Mouse (Mus musculus) urinary bladder, postnatal 14 days (tissue): ENCODE measurements at regions not wholly inside any gene's neighbourhood (a gene's known extent, or its start where the extent isn't known, plus 50 kb on each side); places are given as distances from the start of the nearest gene placed in this dataset.
"Not testable (repeated sequence)": the region's sequence is repeated elsewhere in the genome, so short reads cannot be mapped to it uniquely, and the experiment has no call there.

Source experiments
- DNase-seq: peaks from one replicate; pipeline ENCODE4 v3.0.0; 2021; ENCODE audit warnings: low spot score

DNA sequence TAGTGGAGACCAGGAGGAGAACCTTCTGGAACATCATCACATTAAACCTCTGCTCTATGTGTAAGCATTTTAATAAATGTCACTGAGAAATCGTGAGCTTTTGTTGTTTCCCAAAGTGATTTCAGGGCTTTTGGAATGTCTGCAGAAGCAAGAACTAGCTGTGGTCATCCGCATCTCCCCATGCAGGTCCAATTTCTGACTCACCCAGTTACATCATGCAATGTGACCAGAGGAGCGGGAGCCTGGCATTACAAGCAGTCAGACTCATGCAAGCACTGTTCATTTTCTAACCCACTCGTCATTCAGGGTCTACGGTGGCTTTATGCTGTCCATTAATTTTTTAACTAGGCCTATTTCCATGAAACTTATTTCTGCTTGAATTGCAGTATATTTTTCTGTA is 151.2 kb upstream of the Supt20 start:
- DNase-seq: peak; percentile 36

DNA sequence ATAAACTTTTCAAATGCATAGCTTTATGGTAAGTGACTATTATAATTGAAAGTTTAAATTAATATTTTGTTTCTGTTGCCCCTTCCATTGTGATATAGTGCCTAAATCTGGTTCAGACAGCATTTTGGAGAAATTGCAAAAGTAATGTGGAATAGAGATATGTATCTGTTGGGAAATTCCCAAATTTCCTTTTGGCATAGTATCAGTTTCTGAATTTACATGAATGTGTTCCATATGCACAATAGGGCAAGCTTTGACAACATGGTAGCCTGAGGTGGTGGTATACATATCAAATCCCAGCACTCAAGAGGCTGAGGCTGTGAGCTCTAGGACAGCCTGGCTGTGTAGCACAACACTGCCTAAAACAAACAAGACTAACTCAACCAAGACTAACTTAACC is 147.2 kb upstream of the Supt20 start:
- DNase-seq: no peak

DNA sequence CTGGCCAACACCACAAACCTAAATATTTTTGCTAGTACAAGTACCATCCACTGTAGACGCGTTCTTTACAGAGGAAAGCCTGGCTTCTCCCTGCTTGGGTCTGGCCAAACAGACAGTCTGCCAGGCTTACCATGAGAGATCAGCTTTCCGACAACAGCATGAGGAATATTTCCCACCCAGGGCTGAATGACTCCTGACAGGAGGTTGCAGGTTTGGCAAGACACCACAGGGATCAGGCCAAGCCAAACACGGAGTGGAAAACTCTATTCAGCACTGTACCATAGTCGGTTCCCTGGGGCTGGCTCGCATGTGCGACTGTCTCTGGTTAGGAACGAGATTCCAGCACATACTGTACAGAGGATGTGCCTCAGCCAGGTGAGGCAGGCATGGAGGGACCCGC is 140.7 kb upstream of the Supt20 start:
- DNase-seq: peak; percentile 47

DNA sequence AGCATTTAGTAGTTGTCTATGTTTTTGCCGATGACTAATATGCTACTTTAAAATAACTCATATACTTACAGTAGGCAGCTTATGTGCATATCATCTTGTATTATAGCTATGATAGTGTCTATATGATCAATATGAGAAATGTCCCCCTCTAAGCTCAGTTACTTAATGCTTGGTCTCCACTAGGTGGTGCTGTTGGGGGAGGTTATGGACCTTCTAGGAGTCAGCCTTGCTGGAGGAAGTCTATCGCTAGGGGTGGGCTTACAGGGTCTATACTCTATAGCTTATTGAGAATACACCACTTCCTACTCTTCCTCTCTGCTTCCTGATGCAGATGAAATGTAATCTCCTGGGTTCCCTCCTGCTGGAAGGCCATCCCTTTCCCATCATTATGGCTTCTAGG is 136.7 kb upstream of the Supt20 start:
- DNase-seq: no peak

DNA sequence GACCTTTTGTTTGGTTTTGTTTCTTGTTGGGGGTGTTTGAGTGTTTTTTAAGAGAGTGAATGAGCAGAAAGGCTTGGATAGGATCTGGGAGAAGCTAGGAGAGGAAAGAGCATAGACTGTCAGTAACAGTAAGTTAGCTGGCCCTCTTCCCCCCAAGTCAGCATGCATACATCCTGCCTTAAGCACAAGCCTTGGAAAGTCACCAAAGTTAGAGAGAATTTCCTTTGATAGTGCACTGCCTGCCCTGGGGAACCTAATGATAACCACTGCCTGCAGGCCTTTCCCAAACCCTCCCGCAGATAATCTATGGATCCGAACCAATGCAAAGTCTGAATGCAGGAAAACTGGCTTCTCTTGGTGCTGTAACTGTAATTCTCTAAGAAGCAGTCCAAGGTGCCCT is 133.6 kb upstream of the Supt20 start:
- no peak for DNase-seq

DNA sequence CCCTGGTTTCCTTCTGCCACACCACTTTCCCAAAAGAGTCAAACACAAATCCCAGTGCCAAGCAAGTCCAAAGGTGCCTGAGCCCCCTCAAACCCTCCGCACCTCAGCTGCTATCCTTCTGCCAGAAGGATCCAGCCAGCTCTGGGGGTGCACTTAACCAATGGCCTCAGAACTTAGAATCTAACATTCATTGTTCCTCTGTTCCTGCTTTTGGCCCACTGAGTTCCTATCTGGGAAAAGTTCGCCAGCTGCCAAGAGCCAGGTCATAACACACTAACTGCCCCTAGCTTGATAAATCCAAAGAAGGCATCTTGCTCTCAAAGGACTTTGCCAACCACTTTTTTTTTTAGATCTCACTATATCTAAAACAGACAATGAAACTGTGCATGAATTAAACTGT is 133.1 kb upstream of the Supt20 start:
- no peak for DNase-seq

DNA sequence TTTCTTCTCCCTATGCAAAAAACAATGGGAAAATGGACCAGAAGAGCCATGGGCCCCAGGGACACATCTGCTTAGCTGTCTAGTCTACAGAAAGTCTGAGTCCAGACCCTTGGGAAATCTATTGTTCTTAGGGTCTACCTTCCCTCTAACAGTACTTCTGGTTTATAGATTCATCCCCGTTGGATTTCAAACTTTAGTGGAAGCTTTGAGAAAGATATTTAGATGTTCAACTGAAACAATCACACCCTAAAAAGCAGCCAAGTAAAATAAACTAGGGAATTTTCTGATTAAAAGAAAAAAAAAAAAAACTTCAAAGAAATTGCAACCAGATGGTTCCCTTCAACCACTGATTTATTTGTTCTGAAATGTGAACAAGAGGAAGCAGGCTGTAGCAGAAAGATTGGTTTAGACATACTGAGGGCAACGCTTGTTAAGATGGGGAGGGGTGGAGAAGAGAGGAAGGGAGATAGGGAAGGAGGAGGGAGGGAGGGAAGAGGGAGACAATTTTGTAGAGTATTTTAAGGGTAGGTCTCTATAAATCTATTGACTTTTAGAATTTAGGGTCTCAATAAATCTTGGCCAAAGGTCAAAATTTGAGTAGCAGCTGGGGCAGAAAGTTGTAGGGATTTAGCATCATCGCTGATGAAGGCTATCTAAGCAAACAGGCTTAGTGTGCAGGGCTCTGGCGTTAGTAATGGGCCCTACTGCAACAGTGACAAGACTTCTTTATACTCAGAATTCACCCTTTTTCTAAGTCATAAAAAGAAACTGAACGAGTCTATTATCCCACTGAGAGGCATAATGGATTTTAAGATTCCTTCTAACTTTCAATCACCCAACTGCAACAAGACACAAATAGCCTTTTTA is 132.3 kb upstream of the Supt20 start:
- no peak for DNase-seq

DNA sequence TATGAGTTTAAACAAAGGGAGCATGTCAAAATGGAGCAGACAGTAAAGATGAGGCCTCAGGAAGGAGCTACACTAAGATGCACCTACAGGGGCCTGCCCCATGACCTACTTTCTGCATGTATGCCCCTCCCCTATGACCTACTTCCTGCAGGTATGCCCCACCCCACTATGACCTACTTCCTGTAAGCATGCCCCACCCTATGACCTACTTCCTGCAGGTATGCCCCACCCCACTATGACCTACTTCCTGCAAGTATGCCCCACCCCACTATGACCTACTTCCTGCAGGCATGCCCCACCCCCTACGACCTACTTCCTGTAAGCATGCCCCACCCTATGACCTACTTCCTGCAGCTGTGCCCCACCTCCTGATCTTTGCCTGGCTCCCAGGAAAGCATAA is 125.3 kb upstream of the Supt20 start:
- no peak for DNase-seq

DNA sequence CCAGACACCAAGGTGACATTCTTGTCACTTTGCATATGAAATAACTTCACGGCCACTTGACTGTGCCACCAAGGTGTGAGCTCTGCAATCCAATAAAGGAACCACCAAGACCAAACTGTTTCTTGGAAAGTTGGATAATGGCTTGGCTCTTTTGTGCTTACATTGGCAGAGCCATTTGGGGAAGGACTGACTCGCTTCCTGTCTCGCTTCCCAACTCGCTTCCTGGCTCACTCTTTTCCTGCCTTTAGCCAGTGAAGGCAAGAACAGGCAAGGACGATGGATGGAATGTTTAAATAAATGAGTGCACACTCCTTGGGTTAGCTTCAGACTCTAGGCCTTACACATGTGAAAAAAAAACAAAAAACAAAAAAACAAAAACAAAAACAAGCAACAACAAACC is 124.5 kb upstream of the Supt20 start:
- no peak for DNase-seq

DNA sequence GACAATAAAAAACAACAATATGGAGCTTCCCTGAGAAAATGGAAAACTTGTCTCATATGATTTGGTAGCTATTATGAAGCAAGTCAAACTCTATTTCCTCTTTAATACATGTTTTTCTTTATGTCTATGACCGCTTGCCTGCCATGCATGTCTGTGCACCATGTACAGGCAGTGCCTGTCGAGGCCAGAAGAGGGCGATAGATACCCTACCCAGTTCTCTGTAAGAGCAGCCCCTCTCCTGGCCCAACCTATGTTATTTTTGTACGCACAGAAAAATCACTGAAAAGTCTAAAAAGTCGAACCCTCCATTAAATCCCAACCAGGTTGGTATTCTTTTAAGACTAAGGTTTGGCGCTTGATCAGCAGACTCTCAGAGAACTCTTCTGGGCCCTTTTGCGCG is 122.1 kb upstream of the Supt20 start:
- DNase-seq: no peak

DNA sequence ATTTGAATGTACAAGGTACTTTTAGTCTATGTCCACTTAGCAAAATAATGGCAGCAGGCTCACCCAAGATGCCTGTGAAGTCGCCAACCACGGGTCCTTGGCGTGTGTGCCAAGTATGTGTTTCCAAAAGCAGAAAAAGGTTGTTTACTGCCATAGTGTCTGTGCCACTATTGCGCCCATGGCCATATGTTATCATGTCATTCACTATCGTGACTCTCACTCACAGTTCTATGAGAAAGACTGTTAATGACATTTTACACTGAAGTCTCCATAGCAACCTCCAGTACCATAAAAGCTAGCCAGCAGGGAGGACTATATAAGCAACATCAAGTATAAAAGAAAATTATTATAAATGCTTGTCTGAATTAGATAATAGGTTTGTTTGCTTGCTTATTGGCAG is 114.8 kb upstream of the Supt20 start:
- no peak for DNase-seq

DNA sequence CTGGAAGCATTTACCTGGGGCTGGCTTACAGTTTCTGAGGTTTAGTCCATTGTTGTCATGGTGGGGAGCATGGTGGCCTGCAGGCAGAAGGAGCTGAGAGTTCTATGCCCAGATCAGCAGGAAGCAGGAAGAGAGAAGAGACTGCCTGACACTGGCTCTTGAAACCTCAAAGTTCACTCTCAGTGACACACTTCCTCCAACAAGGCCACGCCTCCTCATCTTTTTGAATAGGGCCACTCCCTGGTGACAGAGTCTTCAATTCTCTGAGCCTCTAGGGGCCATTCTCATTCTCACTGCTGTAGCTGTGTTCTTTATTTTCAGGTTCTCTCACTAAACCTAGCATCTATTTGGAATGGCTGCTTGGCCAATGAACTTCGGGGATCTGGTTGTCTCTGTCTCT is 113.2 kb upstream of the Supt20 start:
- no peak for DNase-seq

DNA sequence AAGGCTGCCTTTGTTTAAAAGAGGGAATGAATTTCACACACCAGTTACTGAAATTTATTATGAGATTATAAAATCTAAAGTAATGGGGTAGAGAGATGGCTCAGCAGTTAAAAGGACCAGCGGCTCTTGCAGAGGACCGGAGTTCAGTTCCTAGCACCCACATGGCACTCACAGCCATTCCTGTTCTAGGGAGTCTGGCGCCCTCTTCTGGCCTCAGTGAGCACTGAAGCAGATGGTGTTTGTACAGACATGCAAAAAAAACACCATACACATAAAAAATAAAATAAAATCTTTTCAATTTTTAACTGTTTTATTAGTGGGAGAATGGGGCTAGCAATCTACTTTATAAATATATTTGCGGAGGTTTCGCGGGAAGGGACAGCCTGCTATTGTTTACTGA is 112.3 kb upstream of the Supt20 start:
- no peak for DNase-seq

DNA sequence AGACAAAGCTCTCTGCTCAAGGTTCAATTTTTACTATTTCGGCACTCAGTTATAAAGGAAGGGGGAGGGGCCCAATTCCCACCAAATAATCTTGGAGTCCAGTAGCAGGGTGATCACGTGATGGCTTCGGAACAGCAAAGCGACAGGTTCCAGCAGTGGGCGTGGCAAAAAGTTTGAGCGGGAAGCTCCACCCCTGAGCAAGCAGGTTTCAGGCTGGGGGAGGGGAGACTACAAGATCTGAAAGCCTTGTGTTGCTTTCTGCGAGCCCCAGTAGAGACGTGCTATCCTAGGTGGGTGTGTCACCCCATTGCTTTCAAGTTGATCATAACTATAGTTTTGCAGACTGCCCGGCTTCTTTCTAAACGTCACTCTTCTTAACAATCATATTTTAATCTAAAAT is 106.8 kb upstream of the Supt20 start:
- not testable (repeated sequence) for DNase-seq

DNA sequence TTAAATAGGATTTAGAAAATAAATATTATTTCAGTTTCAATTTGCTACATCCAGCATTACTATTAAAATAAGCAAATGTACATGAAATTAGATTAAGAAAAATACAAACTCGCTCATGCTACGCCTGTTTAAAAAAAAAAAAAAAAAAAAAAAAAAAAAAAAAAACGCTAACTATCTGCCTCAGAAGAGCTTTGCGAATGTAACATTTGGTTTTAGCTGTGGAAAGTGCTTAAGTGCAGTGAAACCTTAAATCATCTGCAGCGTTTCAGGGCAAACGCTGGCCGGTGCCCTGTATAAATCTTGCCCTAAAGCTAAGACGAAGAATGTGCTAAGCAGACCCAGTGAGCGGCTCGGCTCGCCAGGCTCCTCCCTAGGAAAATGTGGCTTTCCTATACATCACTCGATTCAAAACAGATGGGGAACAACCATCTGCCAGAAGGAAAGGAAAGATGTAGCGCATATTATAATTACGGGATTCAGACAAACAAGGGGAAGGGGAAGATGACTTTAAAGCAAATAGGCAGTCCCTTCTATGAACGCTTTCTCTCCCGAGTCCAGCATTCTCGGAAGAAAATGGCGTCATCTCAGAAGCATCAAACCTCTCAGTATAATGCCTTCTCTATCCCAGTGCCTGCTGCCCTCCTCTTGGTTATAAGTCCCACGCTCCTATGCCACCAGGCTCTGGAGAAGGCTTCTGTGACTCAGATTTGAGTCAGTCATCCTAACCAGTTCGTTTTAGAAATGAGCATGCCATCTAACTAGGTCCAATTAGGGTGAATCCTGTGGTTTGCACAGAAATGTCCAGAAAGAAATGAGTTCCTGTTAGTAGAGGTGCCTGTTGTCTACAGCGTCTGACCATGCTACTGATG is 105.2 kb upstream of the Supt20 start:
- DNase-seq: no peak

DNA sequence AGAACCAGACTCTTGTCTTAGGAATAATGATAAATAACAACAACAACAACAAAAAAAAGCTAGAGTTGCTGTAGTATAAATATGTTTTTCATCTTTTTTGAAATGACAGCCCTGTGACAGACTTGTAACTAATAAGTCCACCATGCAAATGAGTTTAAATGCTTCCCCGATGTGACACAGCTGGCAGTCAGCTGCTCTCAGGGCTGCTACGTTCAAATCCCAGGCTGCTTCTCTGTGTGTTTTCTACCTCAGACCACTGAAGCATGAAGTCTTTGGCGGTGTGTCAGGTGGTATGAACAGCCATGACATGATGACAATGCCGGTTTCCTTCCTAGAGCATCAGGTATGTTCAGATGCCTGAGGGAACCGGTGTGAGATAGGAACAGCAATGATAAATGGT is 104.4 kb upstream of the Supt20 start:
- DNase-seq: no peak

DNA sequence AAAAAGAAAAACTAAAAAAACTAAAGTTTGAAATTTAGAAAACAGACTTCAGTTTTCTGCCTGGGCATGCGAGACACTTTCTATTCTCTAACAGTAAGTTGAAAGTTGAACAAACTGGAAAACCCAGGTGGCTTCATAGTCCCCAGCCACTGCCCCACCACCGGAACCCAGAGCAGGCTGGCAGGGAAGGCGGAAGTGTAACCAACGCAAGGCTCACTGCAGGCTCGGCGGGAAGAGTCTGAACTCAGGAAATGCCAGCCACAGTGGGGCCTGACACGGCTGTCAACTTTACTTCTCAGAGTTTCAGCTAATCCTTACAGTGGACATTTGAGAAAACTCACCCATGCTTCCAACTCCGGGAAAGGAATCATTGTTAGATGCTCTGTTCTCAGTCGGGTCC is 102.6 kb upstream of the Supt20 start:
- no peak for DNase-seq

DNA sequence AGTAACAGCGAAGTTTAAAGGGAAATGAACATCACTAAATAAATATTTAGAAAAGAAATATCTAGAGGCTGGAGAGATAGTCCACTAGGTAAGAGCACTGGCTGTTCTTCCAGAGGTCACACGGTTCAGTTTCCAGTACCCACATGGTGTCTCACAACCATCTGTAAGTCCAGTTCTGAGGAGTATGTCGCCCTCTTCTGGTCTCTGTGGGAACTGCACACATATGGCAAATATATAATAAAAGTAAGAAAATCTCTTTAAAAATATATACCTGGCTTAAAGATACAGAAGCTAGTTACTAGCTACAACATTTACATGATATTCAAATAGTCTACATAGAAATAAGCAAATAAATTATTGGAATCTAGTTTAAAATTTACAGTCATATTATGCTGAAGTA is 101.4 kb upstream of the Supt20 start:
- DNase-seq: no peak

DNA sequence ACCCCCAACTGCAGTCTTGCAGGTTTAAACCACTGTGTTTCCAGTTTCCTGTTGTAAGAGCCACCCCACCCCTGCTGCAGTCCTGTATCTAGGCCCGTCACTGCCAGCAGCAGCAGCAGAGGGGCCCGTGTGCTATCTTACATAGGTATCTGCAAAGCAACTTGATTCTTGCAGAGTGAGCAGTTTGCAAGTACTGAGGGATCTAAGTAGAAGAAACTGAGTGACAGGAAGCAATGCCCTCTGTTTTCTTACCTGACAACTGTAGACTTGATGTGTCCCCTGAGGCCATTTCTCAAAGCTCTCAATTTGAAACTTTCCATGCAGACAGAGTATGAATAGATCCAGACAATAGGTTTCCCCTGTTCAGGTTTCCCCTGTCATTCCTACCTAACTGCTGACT is 100.5 kb upstream of the Supt20 start:
- DNase-seq: no peak

DNA sequence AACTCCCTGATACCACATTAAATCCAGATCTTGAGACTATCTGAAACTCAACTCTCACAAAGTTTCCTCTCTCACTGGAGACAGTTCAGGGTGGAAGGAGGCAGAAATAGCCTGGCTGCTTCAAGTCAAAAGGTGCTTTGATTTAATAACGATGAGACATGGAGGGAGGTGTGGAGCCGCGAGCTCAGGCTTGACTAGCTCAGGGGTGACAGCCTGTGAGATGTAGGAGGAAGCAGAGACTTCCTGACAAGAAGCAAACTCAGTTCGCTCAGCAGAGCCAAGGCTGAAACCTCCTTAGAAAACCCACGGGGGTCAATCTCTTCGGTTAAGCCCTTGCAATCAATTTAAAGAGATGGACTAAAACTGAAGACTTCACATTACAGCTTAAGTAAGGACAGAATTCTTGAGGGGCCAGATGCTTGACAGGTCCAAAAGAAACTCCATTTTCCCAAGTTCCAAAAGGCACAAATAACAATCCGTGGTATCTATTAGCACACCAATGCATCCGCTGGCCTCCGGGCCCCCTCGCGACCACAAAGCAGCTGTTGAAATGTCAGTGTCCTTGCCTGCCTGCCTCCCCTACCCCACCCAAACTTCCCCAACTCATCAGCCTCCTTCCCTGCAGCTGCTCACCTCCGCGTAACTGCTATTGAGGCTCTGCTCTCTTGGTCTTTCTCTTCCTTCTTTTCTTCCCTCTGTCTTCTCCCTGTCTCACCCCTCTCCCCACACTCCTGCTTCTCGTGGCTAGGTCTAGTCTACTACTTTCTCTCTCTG is 99.8 kb upstream of the Supt20 start:
- DNase-seq: no peak

DNA sequence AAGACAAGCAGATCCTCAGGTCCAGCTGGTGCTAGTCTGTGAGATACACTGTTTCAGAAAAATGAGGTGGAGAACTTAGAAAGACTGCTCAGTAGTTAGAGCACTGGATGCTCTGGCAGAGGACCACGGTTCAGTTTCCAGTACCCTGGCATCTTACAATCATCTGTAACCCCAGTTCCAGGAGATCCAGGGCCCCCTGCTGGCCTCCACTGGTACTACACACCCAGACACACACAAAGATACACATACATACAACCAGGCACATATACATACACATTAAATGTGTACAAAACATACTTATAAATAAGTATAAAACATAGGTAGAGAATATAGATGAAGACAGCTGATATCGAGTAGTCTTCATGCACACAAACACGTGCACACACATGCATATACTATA is 97.4 kb upstream of the Supt20 start:
- no peak for DNase-seq
